Mouse (Mus musculus): ENCODE data around the gene Zfp661. TPM values are rescaled to one million over a fixed set of nuclear protein-coding genes. Genes with fewer than 3 reads are reported as not detected.

The Zfp661 gene
- 2.1 and 2.8 TPM in 2 replicates for polyA plus RNA-seq (2021; fragmentation: Nextera tagmentation)
- long read RNA-seq, experiment 1, partial matches to known transcripts, result 0 of 2 reads
- long read RNA-seq, experiment 1, other reads (novel, unspliced or antisense), result 1 of 2 reads
- long read RNA-seq, experiment 2, transcript Zfp661-201 (5 exons, 2,765 nt), result major isoform, 14 of 27 reads
- long read RNA-seq, experiment 2, partial matches to known transcripts, result 9 of 27 reads
- long read RNA-seq, experiment 2, other reads (novel, unspliced or antisense), result 3 of 27 reads

GRCm38 (mm10) chr2:127586694-127587513 is at the start of gene Zfp661, which contains the start of gene Mrps5:
Zfp661 (minus strand) TSS chr2:127587094.
Mrps5 (plus strand) TSS chr2:127587222.

GRCm38 (mm10) chr2:127541185-127541584 is 45.7 kb downstream of the Zfp661 start, which contains the start of gene Prom2:
Prom2 (minus strand) TSS chr2:127541467.

Other genes starting within 250 kb of the Zfp661 start
- gene Astl, start 248.5 kb downstream of the Zfp661 start, polyA plus RNA-seq (2021; fragmentation: Nextera tagmentation), result not detected in 2 replicates
- 0.68 and 0.88 TPM in 2 replicates for gene Adra2b, start 223.9 kb downstream of the Zfp661 start, polyA plus RNA-seq (2021; fragmentation: Nextera tagmentation)
- gene Gpat2, start 161.9 kb downstream of the Zfp661 start, polyA plus RNA-seq (2021; fragmentation: Nextera tagmentation), result not detected in 2 replicates
- 39.0 and 41.6 TPM in 2 replicates for gene Fahd2a, start 142.5 kb downstream of the Zfp661 start, polyA plus RNA-seq (2021; fragmentation: Nextera tagmentation)
- 37.6 and 39.6 TPM in 2 replicates for gene Kcnip3, start 65.0 kb downstream of the Zfp661 start, polyA plus RNA-seq (2021; fragmentation: Nextera tagmentation)
- 0.16 and 0.30 TPM in 2 replicates for gene Prom2, start 45.6 kb downstream of the Zfp661 start, polyA plus RNA-seq (2021; fragmentation: Nextera tagmentation)
- 123 and 126 TPM in 2 replicates for gene Mrps5, start 128 bp upstream of the Zfp661 start, polyA plus RNA-seq (2021; fragmentation: Nextera tagmentation)
- 112 and 148 TPM in 2 replicates for gene Mal, start 69.6 kb upstream of the Zfp661 start, polyA plus RNA-seq (2021; fragmentation: Nextera tagmentation)
- 0.35 and 0.38 TPM in 2 replicates for gene Mall, start 142.8 kb upstream of the Zfp661 start, polyA plus RNA-seq (2021; fragmentation: Nextera tagmentation)
- gene Nphp1, start 201.8 kb upstream of the Zfp661 start, polyA plus RNA-seq (2021; fragmentation: Nextera tagmentation), result 7.1 and 8.3 TPM in 2 replicates
- 134 and 146 TPM in 2 replicates for gene Mtln, start 205.4 kb upstream of the Zfp661 start, polyA plus RNA-seq (2021; fragmentation: Nextera tagmentation)
- gene Bub1, start 244.8 kb upstream of the Zfp661 start, polyA plus RNA-seq (2021; fragmentation: Nextera tagmentation), result not detected in 2 replicates

Measured in layer of hippocampus, adult 6 months (tissue).